Mouse (Mus musculus) megakaryocyte progenitor cell, adult 5-6 weeks (primary cell): ENCODE data around the gene Olfr729. TPM values are rescaled to one million over a fixed set of nuclear protein-coding genes. Genes with fewer than 3 reads are reported as not detected.

ENCODE experiments used
- ATAC-seq: replicated peaks from 2 replicates; pipeline ENCODE4 v1.8.0; 2016; ENCODE audit warnings: mild to moderate bottlenecking, moderate TSS enrichment, inconsistent platforms; ENCODE audit not compliant: poor library complexity
- total RNA-seq, 2 experiments: library from RNA; stranded (forward) in 1 of 2; stranded (reverse) in 1 of 2; fragments of 157-497, 149-512 nt in 1 of 2; fragments of 200-1000 nt in 1 of 2; gene quantifications; 2 replicates each; pipeline versions ENCODE4 v1.2.3 to v1.2.4; 2015 to 2017

Olfr729 gene
- not detected in 2 replicates for total RNA-seq (2015)
- total RNA-seq (2017) = not detected in 2 replicates

- ATAC-seq = no peak
Measured at GRCm38 (mm10) chr14:50152810-50153209, at the start of gene Olfr729. Olfr729 (minus strand) TSS chr14:50152910.

- no peak for ATAC-seq
Measured at GRCm38 (mm10) chr14:50188098-50188497, 35.4 kb upstream of the Olfr729 start, which contains the start of gene Olfr730. Olfr730 (minus strand) TSS chr14:50188198.

- no peak for ATAC-seq
Measured at GRCm38 (mm10) chr14:50142580-50142979, 10.1 kb downstream of the Olfr729 start, which contains the start of gene Olfr728. Olfr728 (minus strand) TSS chr14:50142680.

GRCm38 (mm10) chr14:50122886-50123285 is 29.8 kb downstream of the Olfr729 start, which contains the start of gene Olfr727:
Olfr727 (plus strand) TSS chr14:50123186.
- no peak for ATAC-seq

Other genes with a start within 250 kb of the Olfr729 start
- not detected in 2 replicates for gene Olfr723, start 221.1 kb downstream of the Olfr729 start, total RNA-seq (2015)
- not detected in 2 replicates for gene Olfr723, start 221.1 kb downstream of the Olfr729 start, total RNA-seq (2017)
- not detected in 2 replicates for gene Olfr724, start 189.6 kb downstream of the Olfr729 start, total RNA-seq (2015)
- gene Olfr724, start 189.6 kb downstream of the Olfr729 start, total RNA-seq (2017) = not detected in 2 replicates
- gene Olfr725, start 112.5 kb downstream of the Olfr729 start, total RNA-seq (2015) = not detected in 2 replicates
- not detected in 2 replicates for gene Olfr725, start 112.5 kb downstream of the Olfr729 start, total RNA-seq (2017)
- gene Olfr726, start 62.0 kb downstream of the Olfr729 start, total RNA-seq (2015) = not detected in 2 replicates
- not detected in 2 replicates for gene Olfr726, start 62.0 kb downstream of the Olfr729 start, total RNA-seq (2017)
- gene Olfr727, start 29.7 kb downstream of the Olfr729 start, total RNA-seq (2015) = not detected in 2 replicates
- gene Olfr727, start 29.7 kb downstream of the Olfr729 start, total RNA-seq (2017) = not detected in 2 replicates
- not detected in 2 replicates for gene Olfr728, start 10.2 kb downstream of the Olfr729 start, total RNA-seq (2015)
- not detected in 2 replicates for gene Olfr728, start 10.2 kb downstream of the Olfr729 start, total RNA-seq (2017)
- gene Olfr730, start 35.3 kb upstream of the Olfr729 start, total RNA-seq (2015) = not detected in 2 replicates
- gene Olfr730, start 35.3 kb upstream of the Olfr729 start, total RNA-seq (2017) = not detected in 2 replicates
- gene Olfr731, start 89.0 kb upstream of the Olfr729 start, total RNA-seq (2015) = not detected in 2 replicates
- gene Olfr731, start 89.0 kb upstream of the Olfr729 start, total RNA-seq (2017) = not detected in 2 replicates
- not detected in 2 replicates for gene Olfr732, start 131.3 kb upstream of the Olfr729 start, total RNA-seq (2015)
- not detected in 2 replicates for gene Olfr732, start 131.3 kb upstream of the Olfr729 start, total RNA-seq (2017)
- gene Olfr733, start 148.6 kb upstream of the Olfr729 start, total RNA-seq (2015) = not detected in 2 replicates
- gene Olfr733, start 148.6 kb upstream of the Olfr729 start, total RNA-seq (2017) = not detected in 2 replicates
- gene Olfr734, start 173.9 kb upstream of the Olfr729 start, total RNA-seq (2015) = not detected in 2 replicates
- gene Olfr734, start 173.9 kb upstream of the Olfr729 start, total RNA-seq (2017) = not detected in 2 replicates
- gene Olfr735, start 196.0 kb upstream of the Olfr729 start, total RNA-seq (2015) = not detected in 2 replicates
- not detected in 2 replicates for gene Olfr735, start 196.0 kb upstream of the Olfr729 start, total RNA-seq (2017)
- 0.12 TPM in 1 of 2 replicates, not detected in the other for gene Tlr11, start 205.0 kb upstream of the Olfr729 start, total RNA-seq (2015)
- not detected in 2 replicates for gene Tlr11, start 205.0 kb upstream of the Olfr729 start, total RNA-seq (2017)
- gene Olfr736, start 228.3 kb upstream of the Olfr729 start, total RNA-seq (2015) = not detected in 2 replicates
- gene Olfr736, start 228.3 kb upstream of the Olfr729 start, total RNA-seq (2017) = not detected in 2 replicates